Mouse (Mus musculus): ENCODE data around the gene Rab3il1. TPM values are rescaled to one million over a fixed set of nuclear protein-coding genes. Genes with fewer than 3 reads are reported as not detected.
A peak's percentile ranks its signal among the peaks of the same experiment; 100 is the strongest.

Rab3il1 gene
- polyA plus RNA-seq, 1 experiment from 2014 or later = 63.6 TPM

- no peak overlapping the region for H3K27ac ChIP-seq (ENCODE audit: low read depth, low read length)
- no peak for TF ChIP-seq CTCF (IDR thresholded peaks at IDR 0.05; ENCODE audit: low read depth)
- H3K36me3 ChIP-seq (ENCODE audit: control insufficient read depth, insufficient read depth) = peaks cover 80% of the 10 kb centered on the region
- no peak overlapping the region for H3K9ac ChIP-seq (ENCODE audit: low read depth, low read length)
- H3K27me3 ChIP-seq (replicated peaks; ENCODE audit: control insufficient read depth, insufficient read depth, low read length) = no peaks in the 10 kb centered on the region
- peaks cover 2% of the 10 kb centered on the region; the same call in 1 of the 2 replicates for H3K4me1 ChIP-seq (replicated peaks; ENCODE audit: control insufficient read depth, insufficient read depth, low read length)
- ATAC-seq = no peak
- no peak overlapping the region for H3K4me2 ChIP-seq (replicated peaks; ENCODE audit: low read depth)
- H3K9me3 ChIP-seq (ENCODE audit: control insufficient read depth) = no peaks in the 10 kb centered on the region
- 94% methylated on average over 8 of the region's 8 CpGs for WGBS
- no peak overlapping the region for H3K4me3 ChIP-seq (ENCODE audit: low read depth, low read length)
Observed at GRCm38 (mm10) chr19:10070186-10070980, 68.9 kb downstream of the Rab3il1 start.

- H3K9ac ChIP-seq (ENCODE audit: low read depth, low read length) = no peak overlapping the region
- 94% methylated on average over 5 of the region's 5 CpGs for WGBS
- no peak for ATAC-seq
- H3K36me3 ChIP-seq (ENCODE audit: control insufficient read depth, insufficient read depth) = peaks cover 79% of the 10 kb centered on the region
- no peak overlapping the region for H3K4me2 ChIP-seq (replicated peaks; ENCODE audit: low read depth)
- H3K4me3 ChIP-seq (ENCODE audit: low read depth, low read length) = no peak overlapping the region
- no peaks in the 10 kb centered on the region for H3K27me3 ChIP-seq (replicated peaks; ENCODE audit: control insufficient read depth, insufficient read depth, low read length)
- H3K9me3 ChIP-seq (ENCODE audit: control insufficient read depth) = no peaks in the 10 kb centered on the region
- H3K4me1 ChIP-seq (replicated peaks; ENCODE audit: control insufficient read depth, insufficient read depth, low read length) = no peaks in the 10 kb centered on the region
- H3K27ac ChIP-seq (ENCODE audit: low read depth, low read length) = no peak overlapping the region
- no peak for TF ChIP-seq CTCF (IDR thresholded peaks at IDR 0.05; ENCODE audit: low read depth)
Observed at GRCm38 (mm10) chr19:10071166-10071565, 69.7 kb downstream of the Rab3il1 start.

DNA sequence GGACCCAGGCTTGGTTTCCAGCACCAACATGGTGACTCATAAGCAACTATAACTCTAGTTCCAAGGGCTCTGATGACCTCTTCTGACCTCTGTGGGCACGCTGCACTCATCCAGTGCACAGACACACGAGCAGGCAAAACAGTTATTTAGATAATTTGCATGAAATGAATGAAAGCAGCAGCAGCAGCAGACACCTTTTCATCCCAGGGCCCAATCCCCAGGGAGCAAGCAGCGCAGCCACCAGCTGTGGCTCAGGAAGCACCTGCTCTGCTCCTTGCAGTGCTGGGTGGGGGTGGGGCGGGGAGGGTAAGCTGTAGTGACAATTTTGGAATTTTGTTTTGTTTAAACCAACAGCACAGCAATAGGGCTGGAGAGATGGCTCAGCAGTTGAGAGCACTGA, 70.4 kb downstream of the Rab3il1 start:
- peaks cover 84% of the 10 kb centered on the region for H3K36me3 ChIP-seq (ENCODE audit: control insufficient read depth, insufficient read depth)
- 80% methylated on average over 4 of the region's 4 CpGs for WGBS

GRCm38 (mm10) chr19:10073145-10073544, 71.7 kb downstream of the Rab3il1 start:
- TF ChIP-seq CTCF (IDR thresholded peaks at IDR 0.05; ENCODE audit: low read depth) = no peak
- ATAC-seq = no peak
- 93% methylated on average over 5 of the region's 5 CpGs for WGBS
- Histone ChIP-seq H3K9ac (ENCODE audit: low read depth, low read length) (no peak overlapping the region), H3K36me3 (ENCODE audit: control insufficient read depth, insufficient read depth) (peaks cover 91% of the 10 kb centered on the region), H3K4me3 (ENCODE audit: low read depth, low read length) (no peak overlapping the region), H3K9me3 (ENCODE audit: control insufficient read depth) (no peaks in the 10 kb centered on the region), H3K27me3 (replicated peaks; ENCODE audit: control insufficient read depth, insufficient read depth, low read length) (no peaks in the 10 kb centered on the region), H3K4me2 (replicated peaks; ENCODE audit: low read depth) (no peak overlapping the region), H3K27ac (ENCODE audit: low read depth, low read length) (no peak overlapping the region), H3K4me1 (replicated peaks; ENCODE audit: control insufficient read depth, insufficient read depth, low read length) (no peaks in the 10 kb centered on the region)

More for the DNA sequence above, 70.4 kb downstream of the Rab3il1 start:
- no peak overlapping the region for H3K4me2 ChIP-seq (replicated peaks; ENCODE audit: low read depth)
- no peak for TF ChIP-seq CTCF (IDR thresholded peaks at IDR 0.05; ENCODE audit: low read depth)
- H3K4me1 ChIP-seq (replicated peaks; ENCODE audit: control insufficient read depth, insufficient read depth, low read length) = no peaks in the 10 kb centered on the region
- H3K4me3 ChIP-seq (ENCODE audit: low read depth, low read length) = no peak overlapping the region
- H3K9ac ChIP-seq (ENCODE audit: low read depth, low read length) = no peak overlapping the region
- no peaks in the 10 kb centered on the region for H3K27me3 ChIP-seq (replicated peaks; ENCODE audit: control insufficient read depth, insufficient read depth, low read length)
- ATAC-seq = no peak
- H3K9me3 ChIP-seq (ENCODE audit: control insufficient read depth) = no peaks in the 10 kb centered on the region
- no peak overlapping the region for H3K27ac ChIP-seq (ENCODE audit: low read depth, low read length)

DNA sequence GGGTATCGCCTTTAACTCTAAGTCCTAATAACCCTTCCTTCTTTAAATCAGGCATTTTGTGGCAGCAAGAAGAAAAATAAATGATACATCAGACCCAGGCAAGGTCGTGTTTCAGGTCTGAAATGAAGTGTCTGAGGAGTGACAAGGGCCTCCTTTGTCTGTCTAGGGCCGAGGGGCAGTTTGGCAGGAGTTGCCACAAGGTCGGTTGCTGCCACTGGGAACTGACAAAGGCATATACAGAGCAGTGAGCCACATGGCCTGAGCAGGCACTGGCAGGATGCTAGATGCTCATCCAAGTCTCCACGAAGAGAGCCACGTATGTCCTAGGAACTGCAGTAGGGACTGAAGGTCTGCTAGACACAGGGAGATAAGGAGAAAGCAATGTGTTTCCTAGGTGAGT, 76.9 kb downstream of the Rab3il1 start:
- TF ChIP-seq CTCF (IDR thresholded peaks at IDR 0.05; ENCODE audit: low read depth) = no peak
- no peak overlapping the region for H3K27ac ChIP-seq (ENCODE audit: low read depth, low read length)
- no peaks in the 10 kb centered on the region for H3K9me3 ChIP-seq (ENCODE audit: control insufficient read depth)
- no peak overlapping the region for H3K9ac ChIP-seq (ENCODE audit: low read depth, low read length)
- no peak overlapping the region for H3K4me3 ChIP-seq (ENCODE audit: low read depth, low read length)
- H3K4me1 ChIP-seq (replicated peaks; ENCODE audit: control insufficient read depth, insufficient read depth, low read length) = no peaks in the 10 kb centered on the region
- WGBS = 67% methylated on average over 6 of the region's 6 CpGs
- ATAC-seq = no peak
- H3K27me3 ChIP-seq (replicated peaks; ENCODE audit: control insufficient read depth, insufficient read depth, low read length) = no peaks in the 10 kb centered on the region
- H3K36me3 ChIP-seq (ENCODE audit: control insufficient read depth, insufficient read depth) = peaks cover 93% of the 10 kb centered on the region
- H3K4me2 ChIP-seq (replicated peaks; ENCODE audit: low read depth) = no peak overlapping the region

DNA sequence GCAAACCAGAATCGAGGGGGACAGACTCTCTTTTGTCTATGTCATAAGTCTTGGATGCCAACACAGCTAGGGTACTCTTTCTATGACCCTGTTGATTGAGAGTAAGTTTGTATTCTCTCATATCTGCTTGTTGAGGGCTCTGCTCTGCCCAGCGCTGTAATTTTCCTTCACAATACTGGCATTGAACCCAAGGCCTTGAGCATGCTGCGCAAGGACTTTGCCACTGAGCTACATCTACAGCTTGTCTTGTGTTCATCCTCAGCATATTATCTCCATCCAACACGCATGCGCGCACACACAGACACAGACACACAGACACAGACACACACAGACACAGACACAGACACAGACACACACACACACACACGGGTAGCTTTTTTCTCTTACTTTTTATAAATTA, 78.9 kb downstream of the Rab3il1 start:
- Histone ChIP-seq H3K27me3 (replicated peaks; ENCODE audit: control insufficient read depth, insufficient read depth, low read length) (no peaks in the 10 kb centered on the region), H3K4me2 (replicated peaks; ENCODE audit: low read depth) (no peak overlapping the region), H3K4me3 (ENCODE audit: low read depth, low read length) (no peak overlapping the region), H3K27ac (ENCODE audit: low read depth, low read length) (no peak overlapping the region; the same call in 1 of the 2 replicates), H3K9me3 (ENCODE audit: control insufficient read depth) (no peaks in the 10 kb centered on the region), H3K9ac (ENCODE audit: low read depth, low read length) (0 out of 2 replicates have a peak overlapping the region, but pooled peaks have one; percentile 17), H3K36me3 (ENCODE audit: control insufficient read depth, insufficient read depth) (peaks cover 88% of the 10 kb centered on the region), H3K4me1 (replicated peaks; ENCODE audit: control insufficient read depth, insufficient read depth, low read length) (no peaks in the 10 kb centered on the region)
- TF ChIP-seq CTCF (IDR thresholded peaks at IDR 0.05; ENCODE audit: low read depth) = no peak
- 81% methylated on average over 7 of the region's 7 CpGs for WGBS
- ATAC-seq = no peak

Measured in intestine, postnatal 0 days (tissue).